Mouse (Mus musculus) stomach, embryonic 15.5 days (tissue): ENCODE results near the gene Gm20388. TPM values are rescaled to one million over a fixed set of nuclear protein-coding genes. Genes with fewer than 3 reads are reported as not detected.

Source experiments
- ATAC-seq: fragments of 200-750 bp; cut with Nextera tagmentation; 2 replicates; pipeline ENCODE4 v1.8.0; 2017; ENCODE audit warnings: low read depth, moderate number of reproducible peaks, moderate TSS enrichment; ENCODE audit not compliant: insufficient read depth, low FRiP score
- H3K27ac ChIP-seq: fragments of 300-500 bp; sonication (generic); 2 replicates; pipeline ENCODE4 v1.5.1; 2015; ENCODE audit warnings: mild to moderate bottlenecking, inconsistent platforms
- H3K27me3 ChIP-seq: fragments of 300-500 bp; sonication (generic); replicated peaks from 2 replicates; pipeline ENCODE4 v1.6.1; 2015; ENCODE audit warnings: inconsistent platforms
- H3K36me3 ChIP-seq: fragments of 300-500 bp; sonication (generic); 2 replicates; pipeline ENCODE4 v1.6.1; 2015; ENCODE audit warnings: inconsistent platforms
- H3K4me1 ChIP-seq: fragments of 300-500 bp; sonication (generic); 2 replicates; pipeline ENCODE4 v1.6.1; 2015; ENCODE audit warnings: inconsistent platforms
- H3K4me2 ChIP-seq: fragments of 300-500 bp; sonication (generic); 2 replicates; pipeline ENCODE4 v1.6.1; 2015; ENCODE audit warnings: mild to moderate bottlenecking, inconsistent platforms
- H3K4me3 ChIP-seq: fragments of 300-500 bp; sonication (generic); replicated peaks from 2 replicates; pipeline ENCODE4 v1.5.1; 2015; ENCODE audit warnings: inconsistent platforms
- H3K9ac ChIP-seq: fragments of 300-500 bp; sonication (generic); 2 replicates; pipeline ENCODE4 v1.6.1; 2015; ENCODE audit warnings: inconsistent platforms
- H3K9me3 ChIP-seq: fragments of 300-500 bp; sonication (generic); 2 replicates; pipeline ENCODE4 v1.6.1; 2016; ENCODE audit warnings: inconsistent platforms
- WGBS: fragments of 180-500 bp; shearing (Covaris S2); methylation state at CpG from one replicate; pipeline ENCODE4 v1.1.7; 2015; 5-methylcytosine and 5-hydroxymethylcytosine counted together
- polyA plus RNA-seq: library from polyadenylated mRNA; unstranded; fragments of >200 nt; fragmentation: Nextera tagmentation; extraction: Ambion mirVana; gene quantifications from 2 replicates; pipeline ENCODE4 v1.2.1, GENCODE M21; 2015

Gm20388 gene
- polyA plus RNA-seq, 1 experiment from 2014 or later: not detected

GRCm38 (mm10) chr8:119941471-119941870 is 30.8 kb downstream of the Gm20388 start:
- Histone ChIP-seq H3K9ac (no peak overlapping the region), H3K4me3 (no peak overlapping the region), H3K4me2 (no peak overlapping the region), H3K4me1 (no peaks in the 10 kb centered on the region), H3K27ac (no peak overlapping the region), H3K27me3 (no peaks in the 10 kb centered on the region), H3K9me3 (no peaks in the 10 kb centered on the region), H3K36me3 (peaks cover 39% of the 10 kb centered on the region)
- no peak for ATAC-seq
- WGBS: 96% methylated on average over 18 of the region's 18 CpGs

GRCm38 (mm10) chr8:119943616-119944015 is 33.0 kb downstream of the Gm20388 start:
- H3K4me1 ChIP-seq: no peaks in the 10 kb centered on the region
- ATAC-seq: no peak
- H3K4me2 ChIP-seq: no peak overlapping the region
- no peaks in the 10 kb centered on the region for H3K27me3 ChIP-seq
- H3K4me3 ChIP-seq: no peak overlapping the region
- peaks cover 49% of the 10 kb centered on the region for H3K36me3 ChIP-seq
- 90% methylated on average over 10 of the region's 10 CpGs for whole genome bisulfite sequencing
- no peak overlapping the region for H3K9ac ChIP-seq
- H3K9me3 ChIP-seq: no peaks in the 10 kb centered on the region
- H3K27ac ChIP-seq: no peak overlapping the region

GRCm38 (mm10) chr8:119944096-119944811 is 33.6 kb downstream of the Gm20388 start:
- H3K27ac ChIP-seq: no peak overlapping the region
- no peaks in the 10 kb centered on the region for H3K4me1 ChIP-seq
- H3K9me3 ChIP-seq: no peaks in the 10 kb centered on the region
- no peak overlapping the region for H3K4me2 ChIP-seq
- no peaks in the 10 kb centered on the region for H3K27me3 ChIP-seq
- H3K9ac ChIP-seq: no peak overlapping the region
- peaks cover 55% of the 10 kb centered on the region for H3K36me3 ChIP-seq
- peak; percentile 44; the same call in 1 of the 2 replicates for ATAC-seq
- WGBS: 65% methylated on average over 9 of the region's 9 CpGs
- no peak overlapping the region for H3K4me3 ChIP-seq

GRCm38 (mm10) chr8:119946326-119946865 is 35.8 kb downstream of the Gm20388 start:
- Histone ChIP-seq H3K4me2 (no peak overlapping the region), H3K4me3 (no peak overlapping the region), H3K4me1 (no peaks in the 10 kb centered on the region), H3K9ac (no peak overlapping the region), H3K27me3 (no peaks in the 10 kb centered on the region), H3K27ac (no peak overlapping the region), H3K9me3 (no peaks in the 10 kb centered on the region), H3K36me3 (peaks cover 66% of the 10 kb centered on the region)
- 82% methylated on average over 8 of the region's 8 CpGs for WGBS
- ATAC-seq: no peak

- Histone ChIP-seq H3K4me1 (no peaks in the 10 kb centered on the region), H3K27me3 (no peaks in the 10 kb centered on the region), H3K9ac (no peak overlapping the region), H3K4me2 (no peak overlapping the region), H3K9me3 (no peaks in the 10 kb centered on the region), H3K36me3 (peaks cover 65% of the 10 kb centered on the region), H3K27ac (no peak overlapping the region), H3K4me3 (no peak overlapping the region)
- 74% methylated on average over 19 of the region's 19 CpGs for WGBS
- no peak for ATAC-seq
Observed at GRCm38 (mm10) chr8:119947653-119948052, 37.0 kb downstream of the Gm20388 start.

GRCm38 (mm10) chr8:119948340-119948739 is 37.7 kb downstream of the Gm20388 start:
- no peak for ATAC-seq
- no peak overlapping the region for H3K4me3 ChIP-seq
- H3K36me3 ChIP-seq: peaks cover 72% of the 10 kb centered on the region
- H3K9ac ChIP-seq: no peak overlapping the region
- H3K9me3 ChIP-seq: no peaks in the 10 kb centered on the region
- no peak overlapping the region for H3K4me2 ChIP-seq
- WGBS: 82% methylated on average over 15 of the region's 15 CpGs
- no peaks in the 10 kb centered on the region for H3K4me1 ChIP-seq
- no peak overlapping the region for H3K27ac ChIP-seq
- H3K27me3 ChIP-seq: no peaks in the 10 kb centered on the region

GRCm38 (mm10) chr8:119952282-119952681 is 41.6 kb downstream of the Gm20388 start:
- no peak overlapping the region for H3K27ac ChIP-seq
- no peak overlapping the region for H3K9ac ChIP-seq
- H3K27me3 ChIP-seq: no peaks in the 10 kb centered on the region
- no peaks in the 10 kb centered on the region for H3K4me1 ChIP-seq
- no peak for ATAC-seq
- no peak overlapping the region for H3K4me3 ChIP-seq
- H3K4me2 ChIP-seq: no peak overlapping the region
- WGBS: 76% methylated on average over 7 of the region's 7 CpGs
- H3K9me3 ChIP-seq: no peaks in the 10 kb centered on the region
- peaks cover 88% of the 10 kb centered on the region for H3K36me3 ChIP-seq

- WGBS: 88% methylated on average over 5 of the region's 5 CpGs
Observed at GRCm38 (mm10) chr8:119952747-119953146, 42.1 kb downstream of the Gm20388 start.

GRCm38 (mm10) chr8:119955333-119955732 is 44.7 kb downstream of the Gm20388 start:
- Histone ChIP-seq H3K9me3 (no peaks in the 10 kb centered on the region), H3K9ac (no peak overlapping the region), H3K4me1 (no peaks in the 10 kb centered on the region; the same call in 1 of the 2 replicates), H3K4me3 (no peak overlapping the region), H3K36me3 (peaks cover 73% of the 10 kb centered on the region), H3K27ac (no peak overlapping the region), H3K27me3 (no peaks in the 10 kb centered on the region), H3K4me2 (no peak overlapping the region)
- 89% methylated on average over 8 of the region's 8 CpGs for WGBS
- no peak for ATAC-seq

More at GRCm38 (mm10) chr8:119952747-119953146, 42.1 kb downstream of the Gm20388 start:
- Histone ChIP-seq H3K4me3 (no peak overlapping the region), H3K9ac (no peak overlapping the region), H3K27ac (no peak overlapping the region), H3K4me1 (no peaks in the 10 kb centered on the region), H3K27me3 (no peaks in the 10 kb centered on the region), H3K9me3 (no peaks in the 10 kb centered on the region), H3K4me2 (no peak overlapping the region), H3K36me3 (peaks cover 90% of the 10 kb centered on the region)
- no peak for ATAC-seq

GRCm38 (mm10) chr8:119958076-119958475 is 47.4 kb downstream of the Gm20388 start:
- Histone ChIP-seq H3K9me3 (no peaks in the 10 kb centered on the region), H3K4me2 (no peak overlapping the region), H3K9ac (no peak overlapping the region), H3K27ac (no peak overlapping the region), H3K4me1 (no peaks in the 10 kb centered on the region; the same call in 1 of the 2 replicates), H3K27me3 (no peaks in the 10 kb centered on the region), H3K36me3 (peaks cover 48% of the 10 kb centered on the region), H3K4me3 (no peak overlapping the region)
- no peak for ATAC-seq
- WGBS: 93% methylated on average over 10 of the region's 10 CpGs

GRCm38 (mm10) chr8:119960531-119961104 is 50.0 kb downstream of the Gm20388 start:
- 53% methylated on average over 5 of the region's 5 CpGs for WGBS
- no peaks in the 10 kb centered on the region for H3K9me3 ChIP-seq
- no peaks in the 10 kb centered on the region for H3K27me3 ChIP-seq
- H3K27ac ChIP-seq: no peak overlapping the region
- no peak overlapping the region for H3K4me3 ChIP-seq
- no peak overlapping the region for H3K9ac ChIP-seq
- no peaks in the 10 kb centered on the region; the same call in 1 of the 2 replicates for H3K4me1 ChIP-seq
- peaks cover 22% of the 10 kb centered on the region for H3K36me3 ChIP-seq
- no peak overlapping the region for H3K4me2 ChIP-seq
- ATAC-seq: peak; percentile 19; the same call in 1 of the 2 replicates

GRCm38 (mm10) chr8:119964859-119965258 is 54.2 kb downstream of the Gm20388 start:
- no peaks in the 10 kb centered on the region; the same call in 1 of the 2 replicates for H3K4me1 ChIP-seq
- H3K27me3 ChIP-seq: no peaks in the 10 kb centered on the region
- ATAC-seq: no peak
- WGBS: 55% methylated on average over 4 of the region's 4 CpGs
- no peak overlapping the region for H3K4me3 ChIP-seq
- no peaks in the 10 kb centered on the region for H3K9me3 ChIP-seq
- no peak overlapping the region for H3K9ac ChIP-seq
- no peak overlapping the region for H3K4me2 ChIP-seq
- H3K36me3 ChIP-seq: no peaks in the 10 kb centered on the region
- no peak overlapping the region for H3K27ac ChIP-seq
